Comparison of ENCODE assay signal across 11 mouse cellular contexts in the genomic region with DNA sequence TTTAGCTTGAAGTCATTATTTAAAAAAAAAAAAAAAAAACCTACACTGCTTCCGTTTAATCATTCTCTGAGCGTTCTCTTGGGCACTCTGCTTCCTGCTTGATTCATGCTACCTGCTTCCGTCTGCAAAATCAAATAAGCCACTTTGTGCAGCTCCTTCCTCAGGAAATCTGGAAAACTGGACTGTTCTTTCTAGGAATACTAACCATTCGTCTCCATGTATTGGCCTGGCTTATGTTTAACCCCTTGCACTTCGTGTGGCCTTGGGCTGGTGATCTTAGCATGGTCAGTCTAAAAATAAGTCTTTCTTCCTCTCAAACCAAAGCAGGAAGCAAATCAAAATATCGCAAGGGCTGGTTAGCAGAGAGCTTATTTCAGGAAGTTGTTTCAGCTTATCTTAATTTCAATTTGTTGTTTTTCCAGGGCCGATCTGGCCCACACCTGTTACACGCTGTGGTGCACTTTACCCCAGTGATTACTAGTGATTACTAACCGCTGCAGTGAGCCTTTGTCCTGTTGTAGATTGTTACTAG.
A peak's percentile ranks its signal among the peaks of the same experiment; 100 is the strongest.
DNase-seq lines count a peak whose midpoint lies in the region; ATAC-seq lines count a peak whose summit lies in the region.
"Had no signal": no experiment of that assay in that cellular context is flagged by ENCODE, and none has a peak within 500 bp of the region (broad histone marks: within the 10 kb centered on the region; RNA-seq: fewer than 3 reads in every experiment).

No protein-coding gene starts in this region.

- H3K36me3 ChIP-seq in lung, embryonic 16.5 days (ENCODE audit: control insufficient read depth, insufficient read depth, low read length) = no peaks in the 10 kb centered on the region
- H3K36me3 ChIP-seq in hindbrain, embryonic 10.5 days = no peaks in the 10 kb centered on the region
- H3K36me3 ChIP-seq: forebrain, embryonic 15.5 days; limb, embryonic 15.5 days had no signal

- H3K4me2 ChIP-seq in lung, embryonic 16.5 days (ENCODE audit: low read depth, low read length) = no peak overlapping the region
- H3K4me2 ChIP-seq: forebrain, embryonic 15.5 days; limb, embryonic 15.5 days had no signal

- no peak overlapping the region for H3K4me3 ChIP-seq in lung, embryonic 16.5 days (ENCODE audit: low read length)
- no peak overlapping the region for H3K4me3 ChIP-seq in hindbrain, embryonic 10.5 days
- H3K4me3 ChIP-seq: forebrain, embryonic 15.5 days; limb, embryonic 15.5 days had no signal

- no peaks in the 10 kb centered on the region for H3K27me3 ChIP-seq in lung, embryonic 16.5 days (ENCODE audit: control insufficient read depth, insufficient read depth, low read depth, low read length)
- H3K27me3 ChIP-seq in hindbrain, embryonic 10.5 days (ENCODE audit: insufficient read depth, poor library complexity, severe bottlenecking) = no peaks in the 10 kb centered on the region
- H3K27me3 ChIP-seq: forebrain, embryonic 15.5 days; limb, embryonic 15.5 days had no signal

- ATAC-seq in lung, embryonic 16.5 days (ENCODE audit: low read depth) = 0 out of 2 replicates have a peak, but pooled peaks have one; percentile 45
- peak; percentile 45; the same call in 1 of the 2 replicates for ATAC-seq in neutrophil, adult 5-6 weeks (ENCODE audit: extremely low read depth, insufficient number of reproducible peaks, low FRiP score, poor library complexity, severe bottlenecking)
- ATAC-seq: forebrain, embryonic 15.5 days had no signal

- no peak for DNase-seq in lung, postnatal 14 days
- peak; percentile 8 for DNase-seq in embryo, embryonic 10.5 days (ENCODE audit: low spot score)
- DNase-seq in kidney, adult 18-20 months = peak; percentile 5
- DNase-seq in layer of hippocampus, adult 8-10 months (ENCODE audit: low spot score in 2 of 2) = no peak
- no peak for DNase-seq in right cerebral cortex, postnatal 14 days
- no peak for DNase-seq in hindbrain, embryonic 10.5 days (ENCODE audit: low spot score)
- DNase-seq: cerebellum, adult 11 months had no signal

- H3K27ac ChIP-seq in lung, embryonic 16.5 days (ENCODE audit: low read length) = no peak overlapping the region
- no peak overlapping the region for H3K27ac ChIP-seq in hindbrain, embryonic 10.5 days
- H3K27ac ChIP-seq: forebrain, embryonic 15.5 days; limb, embryonic 15.5 days had no signal

- no peak overlapping the region for H3K9ac ChIP-seq in lung, embryonic 16.5 days (ENCODE audit: low read length)
- H3K9ac ChIP-seq: forebrain, embryonic 15.5 days; limb, embryonic 15.5 days had no signal

- H3K4me1 ChIP-seq in lung, embryonic 16.5 days (replicated peaks; ENCODE audit: control insufficient read depth, insufficient read depth, low read length) = no peaks in the 10 kb centered on the region
- no peaks in the 10 kb centered on the region for H3K4me1 ChIP-seq in hindbrain, embryonic 10.5 days (replicated peaks)
- H3K4me1 ChIP-seq: forebrain, embryonic 15.5 days; limb, embryonic 15.5 days had no signal

- no peaks in the 10 kb centered on the region for H3K9me3 ChIP-seq in lung, embryonic 16.5 days (ENCODE audit: control insufficient read depth, low read length)
- H3K9me3 ChIP-seq in hindbrain, embryonic 10.5 days = no peaks in the 10 kb centered on the region
- H3K9me3 ChIP-seq: forebrain, embryonic 15.5 days; limb, embryonic 15.5 days had no signal

- 43% methylated on average over 9 of the region's 9 CpGs for WGBS in lung, embryonic 16.5 days
- 76% methylated on average over 9 of the region's 9 CpGs for WGBS in hindbrain, embryonic 10.5 days

Comparison
In these comparisons a context has a peak if more than half of its experiments do, and no peak if none do; other contexts are left out.
1. DNase-seq: peak in embryo, embryonic 10.5 days (single experiment) and kidney, adult 18-20 months (single experiment); none in lung, postnatal 14 days (single experiment), layer of hippocampus, adult 8-10 months (0 of 2), right cerebral cortex, postnatal 14 days (single experiment) and hindbrain, embryonic 10.5 days (single experiment).